In the genomic region with DNA sequence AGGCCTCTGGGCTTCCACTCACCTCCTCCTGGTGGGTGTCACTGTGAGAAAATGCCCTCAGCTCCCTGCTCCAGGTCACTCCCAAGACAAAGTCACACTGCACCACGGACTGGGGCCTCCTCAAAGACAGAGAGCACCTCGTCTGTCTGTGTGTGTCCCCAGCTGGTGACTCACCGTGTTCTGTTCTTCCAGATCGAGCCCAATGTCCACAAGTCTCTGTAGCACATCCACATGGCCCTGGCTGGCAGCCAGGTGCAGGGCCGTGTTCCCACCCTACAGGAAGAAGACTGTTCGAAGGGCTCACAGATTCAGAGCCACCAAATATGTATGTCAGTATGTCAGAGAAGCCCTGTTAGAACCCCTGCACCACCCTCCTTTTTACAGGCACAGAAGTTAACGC, we compare ENCODE assay signal across 25 mouse cellular contexts. TPM values are rescaled to one million over a fixed set of nuclear protein-coding genes. Genes with fewer than 3 reads are reported as not detected.
A peak's percentile ranks its signal among the peaks of the same experiment; 100 is the strongest.
DNase-seq lines count a peak whose midpoint lies in the region; ATAC-seq lines count a peak whose summit lies in the region.
"Had no signal": no experiment of that assay in that cellular context is flagged by ENCODE, and none has a peak within 500 bp of the region (broad histone marks: within the 10 kb centered on the region; RNA-seq: fewer than 3 reads in every experiment).

No protein-coding gene starts in this region.

- ATAC-seq in granulocyte monocyte progenitor cell, adult 5-6 weeks (replicated peaks; ENCODE audit: poor library complexity, severe bottlenecking) = no peak
- ATAC-seq: CD4-positive, CD25-positive, alpha-beta regulatory T cell, adult 4 months; forebrain, embryonic 14.5 days had no signal

- DNase-seq in thymus, postnatal 0 days (ENCODE audit: low spot score) = peak; percentile 25
- DNase-seq in thymus, postnatal 36 days = no peak
- peak; percentile 35 for DNase-seq in urinary bladder, postnatal 14 days (ENCODE audit: low spot score)
- no peak for DNase-seq in urinary bladder, postnatal 10 days (ENCODE audit: low spot score)
- peak; percentile 11 for DNase-seq in large intestine, adult 2 months (ENCODE audit: low read depth, low spot score)
- no peak for DNase-seq in frontal cortex, postnatal 25 days (ENCODE audit: low spot score in 2 of 2)
- DNase-seq: adrenal gland, postnatal 10 days; B cell, adult 2 months; cerebellum, adult 11 months; cerebellum, adult 8-10 months; cerebellum, postnatal 14 days; embryo, embryonic 11 days; gastrocnemius, postnatal 25 days; heart, adult 11 months; heart, postnatal 36 days had no signal

- WGBS in large intestine, adult 2 months = 19% methylated on average over 7 of the region's 7 CpGs

RNA-seq across cellular contexts. Expression of a gene that starts 11.5 kb away (rescaled TPM):
- 0.12 TPM in 2 replicates for polyA plus RNA-seq in thymus, postnatal 0 days (2015; fragmentation: Nextera tagmentation; extraction: Ambion mirVana)
- polyA plus RNA-seq in large intestine, adult 2 months (2012; rRNA removed) = 0.06 TPM in 1 of 2 replicates, not detected in the other
- total RNA-seq in granulocyte monocyte progenitor cell, adult 5-6 weeks (2014; fragmentation: Nextera tagmentation) = not detected in 2 replicates
- total RNA-seq in granulocyte monocyte progenitor cell, adult 5-6 weeks (2017) = not detected in 2 replicates
- total RNA-seq: common myeloid progenitor, adult 5-6 weeks; gastrocnemius, postnatal 25 days; heart, postnatal 36 days had no signal
- polyA plus RNA-seq: embryonic facial prominence, embryonic 11.5 days; erythroblast, embryonic 14.5 days; forebrain, embryonic 10.5 days; forebrain, embryonic 14.5 days; G1E; heart, embryonic 13.5 days; heart, postnatal 0 days had no signal

RNA-seq across cellular contexts. Expression of a gene that starts 47.7 kb away (rescaled TPM):
- polyA plus RNA-seq in thymus, postnatal 0 days (2015; fragmentation: Nextera tagmentation; extraction: Ambion mirVana) = 105 and 115 TPM in 2 replicates
- 13.5 and 15.4 TPM in 2 replicates for polyA plus RNA-seq in large intestine, adult 2 months (2012; rRNA removed)
- total RNA-seq in granulocyte monocyte progenitor cell, adult 5-6 weeks (2014; fragmentation: Nextera tagmentation) = 81.6 and 82.9 TPM in 2 replicates
- 70.2 and 82.2 TPM in 2 replicates for total RNA-seq in granulocyte monocyte progenitor cell, adult 5-6 weeks (2017)

Comparison
In these comparisons a context has a peak if more than half of its experiments do, and no peak if none do; other contexts are left out.
1. DNase-seq: peak in thymus, postnatal 0 days (single experiment), urinary bladder, postnatal 14 days (single experiment) and large intestine, adult 2 months (single experiment); none in thymus, postnatal 36 days (0 of 2), urinary bladder, postnatal 10 days (single experiment) and frontal cortex, postnatal 25 days (0 of 2).